Mouse (Mus musculus): Measurements from ENCODE around the gene Lmbr1l.

DNA sequence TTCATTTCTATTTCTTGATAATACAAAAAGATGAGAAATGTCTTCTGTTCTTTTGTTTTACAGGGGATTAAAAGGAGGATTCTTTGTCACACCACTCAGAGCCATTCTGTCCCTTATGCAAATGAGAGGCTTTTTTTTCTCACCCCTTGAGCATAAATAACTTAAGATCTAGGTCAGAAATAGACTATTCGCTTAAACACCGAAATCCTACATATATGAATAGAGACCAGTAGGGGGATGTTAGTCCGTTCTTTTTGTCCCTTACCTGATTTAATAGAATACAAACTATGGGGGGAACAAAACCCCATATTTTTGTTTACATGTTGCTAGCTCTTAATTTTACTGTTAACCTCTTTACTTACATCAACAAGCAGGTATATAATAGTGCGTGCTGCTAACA is 38.0 kb upstream of the Lmbr1l start:
- TF ChIP-seq CTCF (IDR thresholded peaks at IDR 0.05; ENCODE audit: insufficient read depth, low read length) (no peak), POLR2A (IDR thresholded peaks at IDR 0.05; ENCODE audit: borderline replicate concordance, extremely low read depth, low read depth, low read length) (no peak)

All from lung, adult 2 months (tissue).